Mouse (Mus musculus) embryonic facial prominence, embryonic 11.5 days (tissue): ENCODE measurements around the gene Zfp40. TPM values are rescaled to one million over a fixed set of nuclear protein-coding genes. Genes with fewer than 3 reads are reported as not detected.
"Not testable (repeated sequence)": the region's sequence is repeated elsewhere in the genome, so short reads cannot be mapped to it uniquely, and the experiment has no call there.

Experiments
- ATAC-seq: fragments of 200-750 bp; cut with Nextera tagmentation; replicated peaks from 2 replicates; pipeline ENCODE4 v1.8.0; 2017; ENCODE audit warnings: low read depth; ENCODE audit not compliant: insufficient number of reproducible peaks, low FRiP score, low TSS enrichment
- DNase-seq: peaks from one replicate; pipeline ENCODE4 v3.0.0-alpha.2; 2015; ENCODE audit warnings: low spot score
- H3K27ac ChIP-seq: fragments of 300-500 bp; sonication (generic); replicated peaks from 2 replicates; pipeline ENCODE4 v1.5.1; 2014; ENCODE audit warnings: mild to moderate bottlenecking, low read depth, low read length, control low read depth
- H3K27me3 ChIP-seq: fragments of 300-500 bp; sonication (generic); 2 replicates; pipeline ENCODE4 v1.6.1; 2014; ENCODE audit warnings: mild to moderate bottlenecking, low read length, moderate library complexity, mixed read lengths; ENCODE audit not compliant: control insufficient read depth, insufficient read depth
- H3K36me3 ChIP-seq: fragments of 300-500 bp; sonication (generic); replicated peaks from 2 replicates; pipeline ENCODE4 v1.6.1; 2014; ENCODE audit warnings: low read depth, mild to moderate bottlenecking, low read length, moderate library complexity, mixed read lengths; ENCODE audit not compliant: control insufficient read depth, insufficient read depth
- H3K4me1 ChIP-seq: fragments of 300-500 bp; sonication (generic); 2 replicates; pipeline ENCODE4 v1.6.1; 2014; ENCODE audit warnings: low read length, mixed read lengths; ENCODE audit not compliant: control insufficient read depth, insufficient read depth
- H3K4me2 ChIP-seq: fragments of 300-500 bp; sonication (generic); 2 replicates; pipeline ENCODE4 v1.6.1; 2014; ENCODE audit warnings: low read depth, mild to moderate bottlenecking, control low read depth, low read length, moderate library complexity
- H3K4me3 ChIP-seq: fragments of 300-500 bp; sonication (generic); 2 replicates; pipeline ENCODE4 v1.5.1; 2014; ENCODE audit warnings: low read depth, low read length, control low read depth
- H3K9ac ChIP-seq: fragments of 300-500 bp; sonication (generic); replicated peaks from 2 replicates; pipeline ENCODE4 v1.6.1; 2014; ENCODE audit warnings: mild to moderate bottlenecking, control low read depth, low read length
- H3K9me3 ChIP-seq: fragments of 300-500 bp; sonication (generic); replicated peaks from 2 replicates; pipeline ENCODE4 v1.6.1; 2016; ENCODE audit warnings: mild to moderate bottlenecking, low read length, inconsistent platforms, mixed read lengths; ENCODE audit not compliant: control insufficient read depth
- WGBS: fragments of 180-500 bp; shearing (Covaris S2); extraction: QIAGEN DNeasy Blood & Tissue Kit; methylation state at CpG from one replicate; pipeline ENCODE4 v1.1.7; 2014; 5-methylcytosine and 5-hydroxymethylcytosine counted together
- polyA plus RNA-seq: library from polyadenylated mRNA; unstranded; fragments of >200 nt; fragmentation: Nextera tagmentation; extraction: Ambion mirVana; gene quantifications from 2 replicates; pipeline ENCODE4 v1.2.1, GENCODE M21; 2014

The Zfp40 gene
- polyA plus RNA-seq, result 17.4 and 19.4 TPM in 2 replicates

DNA sequence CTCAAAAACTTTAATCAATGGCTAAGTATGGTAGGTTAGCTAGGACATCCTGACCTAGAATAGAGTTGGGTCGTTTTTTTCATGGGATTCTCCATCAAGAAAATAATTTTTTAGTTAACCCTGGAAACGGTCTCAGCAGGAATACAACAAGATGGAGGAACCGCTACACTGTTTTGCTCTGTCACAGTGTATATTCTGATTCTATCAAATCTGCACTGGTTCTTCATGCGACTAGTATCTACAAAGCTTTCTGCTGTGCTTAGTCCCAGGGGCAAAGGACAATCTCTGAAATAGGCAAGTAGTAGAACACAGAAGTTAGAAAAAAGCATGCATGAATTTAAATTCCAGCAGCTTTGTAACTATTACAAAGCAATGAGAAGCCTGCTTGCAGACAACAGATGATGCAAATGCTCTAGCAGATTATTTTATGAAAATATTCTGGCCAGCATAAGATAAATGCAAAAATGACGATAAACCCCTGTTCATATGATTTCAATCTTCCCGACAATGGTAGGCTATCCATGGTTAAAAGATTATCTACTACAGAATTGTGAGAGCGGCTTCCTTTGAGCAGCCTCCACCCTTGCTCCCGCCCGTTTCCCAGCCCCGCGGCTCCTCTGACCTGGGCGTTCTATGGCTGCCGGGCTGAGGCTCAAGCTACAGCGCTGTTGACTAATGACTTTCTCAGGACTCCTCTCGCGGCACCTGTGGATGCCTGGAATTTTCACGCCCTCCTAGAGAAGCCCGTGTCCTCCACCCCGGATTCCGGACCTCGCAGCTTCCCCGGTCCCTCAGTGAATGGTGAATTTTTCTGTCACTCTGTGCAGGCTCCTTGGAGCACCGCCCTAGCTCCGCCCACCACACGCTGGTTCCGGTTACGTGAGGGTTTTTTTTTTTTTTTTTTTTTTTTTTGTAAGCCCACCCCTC, at the start of gene Zfp40:
Zfp40 (minus strand) TSS at position 800 of the 927 bp plus-strand sequence.
- peak within 1 kb of the TSS; percentile 59 for H3K4me3 ChIP-seq
- ATAC-seq (peak; percentile 100), DNase-seq (peak; percentile 91)
- H3K36me3 ChIP-seq, result no peaks in the 10 kb centered on the region
- H3K9me3 ChIP-seq, result no peaks in the 10 kb centered on the region
- H3K27ac ChIP-seq, result 0 out of 2 replicates have a peak within 1 kb of the TSS, but pooled peaks have one; percentile 28
- H3K4me2 ChIP-seq, result peak within 1 kb of the TSS; percentile 54
- peak within 1 kb of the TSS; percentile 69 for H3K9ac ChIP-seq
- no peaks in the 10 kb centered on the region for H3K27me3 ChIP-seq
- WGBS, result 6% methylated on average over 27 of the region's 27 CpGs
- no peaks in the 10 kb centered on the region for H3K4me1 ChIP-seq

DNA sequence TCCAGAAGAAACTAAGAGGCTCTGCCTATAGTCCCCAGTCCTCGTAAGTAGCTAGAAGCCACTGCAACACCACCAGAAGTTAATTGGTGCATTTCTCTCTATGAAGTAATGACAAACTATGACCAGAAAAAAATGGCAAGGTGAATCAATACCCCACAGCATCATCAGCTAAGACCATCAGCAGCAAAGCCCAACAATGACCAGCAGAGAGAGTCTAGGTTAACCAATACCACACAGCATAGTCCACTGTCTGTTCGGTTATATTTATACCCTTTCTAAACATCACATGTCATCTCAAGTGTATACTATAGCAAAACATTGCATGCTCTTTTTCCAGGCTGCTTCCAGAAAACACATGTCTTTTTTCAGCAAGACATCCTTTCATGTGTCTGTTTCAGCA, 25.3 kb upstream of the Zfp40 start:
- Histone ChIP-seq H3K9ac (no peak overlapping the region), H3K4me2 (no peak overlapping the region), H3K9me3 (no peaks in the 10 kb centered on the region), H3K4me1 (no peaks in the 10 kb centered on the region), H3K36me3 (no peaks in the 10 kb centered on the region), H3K27me3 (no peaks in the 10 kb centered on the region), H3K27ac (no peak overlapping the region), H3K4me3 (no peak overlapping the region)
- ATAC-seq (no peak), DNase-seq (no peak)
- 94% methylated on average over 2 of the region's 2 CpGs for WGBS

DNA sequence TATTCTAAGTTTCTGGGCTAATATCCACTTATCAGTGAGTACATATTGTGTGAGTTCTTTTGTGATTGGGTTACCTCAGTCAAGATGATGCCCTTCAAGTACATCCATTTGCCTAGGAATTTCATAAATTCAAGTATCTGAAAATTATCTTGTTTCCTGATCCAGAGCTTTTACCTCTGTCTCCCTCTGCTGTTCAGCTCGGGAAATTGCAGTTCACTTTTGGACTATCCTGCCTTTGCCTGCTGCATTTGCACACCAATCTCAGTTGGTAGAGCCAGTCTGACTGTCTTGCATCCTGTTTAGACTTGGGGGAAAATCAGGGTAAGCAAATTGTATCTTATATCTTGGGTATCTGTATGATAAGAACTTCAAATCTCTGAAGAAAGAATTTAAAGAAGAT, 6.8 kb upstream of the Zfp40 start:
- H3K27ac ChIP-seq, H3K4me3 ChIP-seq, H3K4me2 ChIP-seq, H3K9ac ChIP-seq, H3K27me3 ChIP-seq, H3K4me1 ChIP-seq, H3K36me3 ChIP-seq, ATAC-seq, H3K9me3 ChIP-seq: not testable (repeated sequence)
- DNase-seq, result peak; percentile 46
- WGBS, result 0% methylated on average over 1 of the region's 1 CpGs

DNA sequence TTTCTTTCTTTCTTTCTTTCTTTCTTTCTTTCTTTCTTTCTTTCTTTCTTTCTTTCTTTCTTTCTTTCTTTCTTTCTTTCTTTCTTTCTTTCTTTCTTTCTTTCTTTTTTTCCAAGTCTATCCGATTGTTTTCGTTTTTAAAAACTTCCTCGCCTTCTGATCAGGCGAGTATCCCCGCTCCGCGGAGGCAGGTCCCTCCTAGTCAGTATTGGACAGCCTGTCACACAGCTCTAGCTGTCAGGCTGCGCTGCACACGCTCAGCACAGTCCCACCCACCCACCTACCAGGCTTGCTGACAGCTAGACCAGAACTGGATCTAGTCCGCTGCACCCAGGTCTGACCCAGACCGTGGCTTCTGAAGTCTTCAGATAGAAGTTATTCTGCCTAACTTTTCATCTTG, 389 bp upstream of the Zfp40 start:
- H3K27ac ChIP-seq, result no peak overlapping the region

DNA sequence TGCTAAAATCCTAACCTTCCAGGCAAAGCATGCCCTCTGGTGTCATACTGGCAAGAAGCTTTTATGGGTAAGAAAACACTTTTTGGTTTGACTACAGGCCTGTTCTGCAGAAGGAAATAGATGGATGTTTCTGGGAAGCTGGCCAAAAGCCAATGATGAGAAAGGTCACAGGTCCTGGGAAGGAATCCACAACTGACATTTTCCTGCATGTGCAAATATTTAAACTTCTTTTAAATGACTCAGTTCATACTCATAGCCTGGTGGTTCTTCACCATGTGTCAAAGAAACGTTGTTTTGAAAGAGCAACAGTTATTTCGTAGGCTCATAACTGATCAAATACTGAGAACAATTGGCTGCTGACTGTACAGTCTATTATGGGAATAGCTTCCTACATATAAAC, 5.4 kb downstream of the Zfp40 start:
- H3K4me1 ChIP-seq, result no peaks in the 10 kb centered on the region
- no peak overlapping the region for H3K4me3 ChIP-seq
- H3K27ac ChIP-seq, result no peak overlapping the region
- H3K36me3 ChIP-seq, result peaks cover 3% of the 10 kb centered on the region; the same call in 1 of the 2 replicates
- DNase-seq (no peak), ATAC-seq (no peak)
- H3K4me2 ChIP-seq, result no peak overlapping the region
- H3K9ac ChIP-seq, result no peak overlapping the region
- H3K9me3 ChIP-seq, result no peaks in the 10 kb centered on the region
- 77% methylated on average over 2 of the region's 2 CpGs for whole genome bisulfite sequencing
- H3K27me3 ChIP-seq, result no peaks in the 10 kb centered on the region

More for the DNA sequence above, 389 bp upstream of the Zfp40 start:
- H3K36me3 ChIP-seq, result no peaks in the 10 kb centered on the region
- peak; percentile 92 for ATAC-seq
- no peaks in the 10 kb centered on the region for H3K9me3 ChIP-seq
- WGBS, result under 1% methylated on average over 11 of the region's 11 CpGs
- peak overlapping the region; percentile 50 for H3K9ac ChIP-seq
- peak overlapping the region; percentile 36 for H3K4me3 ChIP-seq
- peak; percentile 60 for DNase-seq
- H3K27me3 ChIP-seq, result no peaks in the 10 kb centered on the region
- H3K4me2 ChIP-seq, result peak overlapping the region; percentile 52
- no peaks in the 10 kb centered on the region for H3K4me1 ChIP-seq

Other genes with a start within 250 kb of the Zfp40 start
- gene Vmn2r-ps130, start 132.1 kb downstream of the Zfp40 start, polyA plus RNA-seq, result not detected in 2 replicates
- gene Vmn2r114, start 119.3 kb upstream of the Zfp40 start, polyA plus RNA-seq, result not detected in 2 replicates
- not detected in 2 replicates for gene Vmn2r115, start 150.5 kb upstream of the Zfp40 start, polyA plus RNA-seq
- gene Vmn2r116, start 191.4 kb upstream of the Zfp40 start, polyA plus RNA-seq, result not detected in 2 replicates